Mouse (Mus musculus) gastrocnemius, postnatal 14 days (tissue): ENCODE measurements at regions not wholly inside any gene's neighbourhood (a gene's known extent, or its start where the extent isn't known, plus 50 kb on each side); places are given as distances from the start of the nearest gene placed in this dataset.
"Not testable (repeated sequence)": the region's sequence is repeated elsewhere in the genome, so short reads cannot be mapped to it uniquely, and the experiment has no call there.

Experiments used
- DNase-seq: peaks from one replicate; pipeline ENCODE4 v3.0.0; 2021; ENCODE audit warnings: mixed read lengths
- intact Hi-C: fragments of 180-260 bp; cut with DNase I; formaldehyde crosslinking; loops from one replicate; pipeline ENCODE4 v1.15.1; 2025; ENCODE audit warnings: low total_unique reads

- intact Hi-C loops, result no loop called here
- DNase-seq, result no peak
Observed at GRCm38 (mm10) chr7:64101679-64102078, 52.0 kb upstream of the Trpm1 start.

GRCm38 (mm10) chr7:64099606-64100005 is 54.0 kb upstream of the Trpm1 start:
- intact Hi-C loops, result no loop called here

GRCm38 (mm10) chr7:64090067-64090466 is 63.6 kb upstream of the Trpm1 start:
- intact Hi-C loops, result no loop called here
- no peak for DNase-seq

More at GRCm38 (mm10) chr7:64099606-64100005, 54.0 kb upstream of the Trpm1 start:
- DNase-seq, result no peak

- intact Hi-C loops, result no loop called here
Observed at GRCm38 (mm10) chr7:64089034-64089433, 64.6 kb upstream of the Trpm1 start.

GRCm38 (mm10) chr7:64083978-64084377 is 69.7 kb upstream of the Trpm1 start:
- DNase-seq, intact Hi-C loops: not testable (repeated sequence)

More at GRCm38 (mm10) chr7:64089034-64089433, 64.6 kb upstream of the Trpm1 start:
- DNase-seq, result no peak

GRCm38 (mm10) chr7:64082651-64083050 is 71.0 kb upstream of the Trpm1 start:
- intact Hi-C loops, result no loop called here
- no peak for DNase-seq

- DNase-seq, result no peak
- intact Hi-C loops, result no loop called here
Observed at GRCm38 (mm10) chr7:64082201-64082600, 71.4 kb upstream of the Trpm1 start.

- DNase-seq, result no peak
- intact Hi-C loops, result no loop called here
Observed at GRCm38 (mm10) chr7:64081618-64082017, 72.0 kb upstream of the Trpm1 start.

- intact Hi-C loops, result no loop called here
- no peak for DNase-seq
Observed at GRCm38 (mm10) chr7:64081019-64081418, 72.6 kb upstream of the Trpm1 start.

- intact Hi-C loops, result loop anchor here (10.0 kb wide), 1 partner anchor 324 kb away; no protein-coding TSS in a partner anchor
- DNase-seq, result no peak
Observed at GRCm38 (mm10) chr7:64079301-64079700, 74.3 kb upstream of the Trpm1 start.

GRCm38 (mm10) chr7:64078646-64079045 is 75.0 kb upstream of the Trpm1 start:
- DNase-seq, result no peak

GRCm38 (mm10) chr7:64077526-64077925 is 76.1 kb upstream of the Trpm1 start:
- intact Hi-C loops, result loop anchor here (10.0 kb wide), 1 partner anchor 323 kb away; no protein-coding TSS in a partner anchor
- no peak for DNase-seq

More at GRCm38 (mm10) chr7:64078646-64079045, 75.0 kb upstream of the Trpm1 start:
- intact Hi-C loops, result loop anchor here (10.0 kb wide), 1 partner anchor 324 kb away; no protein-coding TSS in a partner anchor

- intact Hi-C loops, result loop anchor here (10.0 kb wide), 1 partner anchor 322 kb away; no protein-coding TSS in a partner anchor
- DNase-seq, result no peak
Observed at GRCm38 (mm10) chr7:64076764-64077360, 76.8 kb upstream of the Trpm1 start.

- no peak for DNase-seq
- intact Hi-C loops, result loop anchor here (10.0 kb wide), 1 partner anchor 321 kb away; no protein-coding TSS in a partner anchor
Observed at GRCm38 (mm10) chr7:64075696-64076313, 77.8 kb upstream of the Trpm1 start.

GRCm38 (mm10) chr7:64074661-64075234 is 78.9 kb upstream of the Trpm1 start:
- intact Hi-C loops, result loop anchor here (10.0 kb wide), 1 partner anchor 320 kb away; no protein-coding TSS in a partner anchor

GRCm38 (mm10) chr7:64074186-64074585 is 79.4 kb upstream of the Trpm1 start:
- intact Hi-C loops, result loop anchor here (10.0 kb wide), 1 partner anchor 319 kb away; no protein-coding TSS in a partner anchor
- no peak for DNase-seq

More at GRCm38 (mm10) chr7:64074661-64075234, 78.9 kb upstream of the Trpm1 start:
- no peak for DNase-seq

- intact Hi-C loops, result loop anchor here (10.0 kb wide), 1 partner anchor 319 kb away; no protein-coding TSS in a partner anchor
- no peak for DNase-seq
Observed at GRCm38 (mm10) chr7:64073781-64074180, 79.9 kb upstream of the Trpm1 start.

GRCm38 (mm10) chr7:64070930-64071329 is 82.7 kb upstream of the Trpm1 start:
- no peak for DNase-seq
- intact Hi-C loops, result loop anchor here (10.0 kb wide), 1 partner anchor 316 kb away; no protein-coding TSS in a partner anchor

GRCm38 (mm10) chr7:64065529-64066247 is 87.9 kb upstream of the Trpm1 start:
- DNase-seq, result no peak
- intact Hi-C loops, result loop anchor here (5.0 kb wide), 1 partner anchor 213 kb away; no protein-coding TSS in a partner anchor
